Comparison of ENCODE assay signal across 10 mouse cellular contexts in genomic region chr10:78457495-78458347, GRCm38 (mm10). TPM values are rescaled to one million over a fixed set of nuclear protein-coding genes. Genes with fewer than 3 reads are reported as not detected.
A peak's percentile ranks its signal among the peaks of the same experiment; 100 is the strongest.
DNase-seq lines count a peak whose midpoint lies in the region; ATAC-seq and TF ChIP-seq lines count a peak whose summit lies in the region.
"Had no signal": no experiment of that assay in that cellular context is flagged by ENCODE, and none has a peak within 500 bp of the region (broad histone marks: within the 10 kb centered on the region; RNA-seq: fewer than 3 reads in every experiment).

No protein-coding gene starts in this region.

- no peaks in the 10 kb centered on the region for H3K36me3 ChIP-seq in forebrain, embryonic 10.5 days (replicated peaks)
- H3K36me3 ChIP-seq in forebrain, embryonic 14.5 days (ENCODE audit: control insufficient read depth, insufficient read depth, low read length): no peaks in the 10 kb centered on the region
- H3K36me3 ChIP-seq in liver, embryonic 11.5 days (ENCODE audit: control insufficient read depth, insufficient read depth, low read length): no peaks in the 10 kb centered on the region
- no peaks in the 10 kb centered on the region for H3K36me3 ChIP-seq in midbrain, postnatal 0 days (ENCODE audit: insufficient read depth, low read length)

- TF ChIP-seq CTCF in bone marrow, adult 2 months (IDR thresholded peaks at IDR 0.05; ENCODE audit: control insufficient read depth, insufficient read depth, low read length): 0 out of 2 replicates have a peak, but pooled peaks have one; percentile 3
- no peak for TF ChIP-seq CTCF in midbrain, postnatal 0 days (IDR thresholded peaks at IDR 0.05)

- WGBS in forebrain, embryonic 10.5 days: 29% methylated on average over 10 of the region's 10 CpGs
- WGBS in forebrain, embryonic 14.5 days: 29% methylated on average over 10 of the region's 10 CpGs
- 12% methylated on average over 10 of the region's 10 CpGs for WGBS in bone marrow, adult 2 months
- WGBS in liver, embryonic 11.5 days: 23% methylated on average over 10 of the region's 10 CpGs
- WGBS in midbrain, postnatal 0 days: 33% methylated on average over 9 of the region's 10 CpGs

- H3K4me1 ChIP-seq in forebrain, embryonic 10.5 days: peaks cover 37% of the 10 kb centered on the region
- no peaks in the 10 kb centered on the region for H3K4me1 ChIP-seq in forebrain, embryonic 14.5 days (ENCODE audit: control insufficient read depth, insufficient read depth, low read length)
- H3K4me1 ChIP-seq in bone marrow, adult 2 months (ENCODE audit: control insufficient read depth, insufficient read depth, low read length): peaks cover 2% of the 10 kb centered on the region; the same call in 1 of the 2 replicates
- peaks cover 9% of the 10 kb centered on the region for H3K4me1 ChIP-seq in liver, embryonic 11.5 days (replicated peaks; ENCODE audit: control insufficient read depth, insufficient read depth, low read length)
- H3K4me1 ChIP-seq in midbrain, postnatal 0 days (ENCODE audit: insufficient read depth, low read length): peaks cover 8% of the 10 kb centered on the region

- H3K9ac ChIP-seq in forebrain, embryonic 14.5 days (ENCODE audit: low read length): no peak overlapping the region
- peak overlapping the region; percentile 0; the same call in 1 of the 2 replicates for H3K9ac ChIP-seq in liver, embryonic 11.5 days (ENCODE audit: low read depth, low read length)
- H3K9ac ChIP-seq in midbrain, postnatal 0 days (replicated peaks; ENCODE audit: low read length, poor library complexity, severe bottlenecking): 0 out of 2 replicates have a peak overlapping the region, but pooled peaks have one; percentile 2

- TF ChIP-seq POLR2A in bone marrow, adult 2 months (IDR thresholded peaks at IDR 0.05; ENCODE audit: borderline replicate concordance, control insufficient read depth, low read depth, low read length): no peak

- no peak for DNase-seq in forebrain, embryonic 10.5 days (ENCODE audit: extremely low spot score, low spot score)
- DNase-seq in forebrain, embryonic 14.5 days (ENCODE audit: low spot score): no peak
- peak; percentile 70 for DNase-seq in gastrocnemius, postnatal 10 days
- peak; percentile 92 for DNase-seq in induced T-regulatory cell, adult 2 months (ENCODE audit: low read depth)
- DNase-seq in liver, embryonic 11.5 days (ENCODE audit: low spot score): peak; percentile 63
- peak; percentile 11 for DNase-seq in midbrain, postnatal 0 days (ENCODE audit: low spot score)
- peak; percentile 81 to 89 for DNase-seq in thymus, postnatal 36 days

- H3K9me3 ChIP-seq in forebrain, embryonic 10.5 days: no peaks in the 10 kb centered on the region
- no peaks in the 10 kb centered on the region for H3K9me3 ChIP-seq in forebrain, embryonic 14.5 days (replicated peaks; ENCODE audit: control insufficient read depth, low read length)
- no peaks in the 10 kb centered on the region for H3K9me3 ChIP-seq in liver, embryonic 11.5 days (ENCODE audit: control insufficient read depth, low read length)
- H3K9me3 ChIP-seq in midbrain, postnatal 0 days (ENCODE audit: low read length): no peaks in the 10 kb centered on the region

- no peaks in the 10 kb centered on the region for H3K27me3 ChIP-seq in forebrain, embryonic 10.5 days (ENCODE audit: poor library complexity, severe bottlenecking)
- no peaks in the 10 kb centered on the region for H3K27me3 ChIP-seq in forebrain, embryonic 14.5 days (replicated peaks; ENCODE audit: control insufficient read depth, insufficient read depth, low read length)
- no peaks in the 10 kb centered on the region for H3K27me3 ChIP-seq in liver, embryonic 11.5 days (replicated peaks; ENCODE audit: control insufficient read depth, insufficient read depth, low read length)
- H3K27me3 ChIP-seq in midbrain, postnatal 0 days (ENCODE audit: insufficient read depth, low read length): no peaks in the 10 kb centered on the region

- no peak for ATAC-seq in forebrain, embryonic 14.5 days
- peak; percentile 75 for ATAC-seq in liver, embryonic 11.5 days (replicated peaks; ENCODE audit: low FRiP score)
- no peak for ATAC-seq in midbrain, postnatal 0 days (ENCODE audit: low FRiP score)

- H3K4me3 ChIP-seq in forebrain, embryonic 10.5 days: peak overlapping the region; percentile 10
- no peak overlapping the region for H3K4me3 ChIP-seq in forebrain, embryonic 14.5 days (ENCODE audit: low read depth, low read length)
- peak overlapping the region; percentile 14 for H3K4me3 ChIP-seq in bone marrow, adult 2 months (replicated peaks; ENCODE audit: control insufficient read depth, low read depth, low read length)
- H3K4me3 ChIP-seq in liver, embryonic 11.5 days (ENCODE audit: low read depth, low read length): 0 out of 2 replicates have a peak overlapping the region, but pooled peaks have one; percentile 8
- H3K4me3 ChIP-seq in midbrain, postnatal 0 days (ENCODE audit: low read depth, low read length): no peak overlapping the region

- H3K4me2 ChIP-seq in forebrain, embryonic 14.5 days (ENCODE audit: low read length): no peak overlapping the region
- peak overlapping the region; percentile 44 for H3K4me2 ChIP-seq in liver, embryonic 11.5 days
- H3K4me2 ChIP-seq in midbrain, postnatal 0 days (ENCODE audit: low read depth, low read length, poor library complexity, severe bottlenecking): no peak overlapping the region

- no peak overlapping the region for H3K27ac ChIP-seq in forebrain, embryonic 10.5 days
- H3K27ac ChIP-seq in forebrain, embryonic 14.5 days (ENCODE audit: low read depth, low read length): no peak overlapping the region
- peak overlapping the region; percentile 73 for H3K27ac ChIP-seq in bone marrow, adult 2 months (ENCODE audit: control insufficient read depth, insufficient read depth, low read depth, low read length, poor library complexity)
- H3K27ac ChIP-seq in liver, embryonic 11.5 days (ENCODE audit: low read depth, low read length): no peak overlapping the region
- H3K27ac ChIP-seq in midbrain, postnatal 0 days (ENCODE audit: low read depth, low read length): 0 out of 2 replicates have a peak overlapping the region, but pooled peaks have one; percentile 38

RNA-seq across cellular contexts. Expression of gene Pdxk, which starts 7.1 kb away (rescaled TPM):
- polyA plus RNA-seq in forebrain, embryonic 10.5 days (2016; fragmentation: Nextera tagmentation; extraction: Ambion mirVana): 13.0 and 14.0 TPM in 2 replicates
- 8.1 and 9.2 TPM in 2 replicates for polyA plus RNA-seq in forebrain, embryonic 14.5 days (2014; fragmentation: Nextera tagmentation; extraction: Ambion mirVana)
- polyA plus RNA-seq in bone marrow, adult 2 months (2011; ENCODE audit: insufficient read depth, insufficient read length, low replicate concordance, missing spikeins): 2.2 and 3.3 TPM in 2 replicates
- total RNA-seq in gastrocnemius, postnatal 10 days (2021): 1 to 10 TPM; 7.1 to 8.6 TPM
- polyA plus RNA-seq in liver, embryonic 11.5 days (2014; fragmentation: Nextera tagmentation; extraction: Ambion mirVana): 10.6 and 11.3 TPM in 2 replicates
- total RNA-seq in midbrain, postnatal 0 days (2014; rRNA removed): 73.9 and 74.7 TPM in 2 replicates
- polyA plus RNA-seq in midbrain, postnatal 0 days (2015; fragmentation: Nextera tagmentation; extraction: Ambion mirVana): 52.6 and 59.3 TPM in 2 replicates

RNA-seq across cellular contexts. Expression of gene Cstb, which starts 32.3 kb away (rescaled TPM):
- 115 and 118 TPM in 2 replicates for polyA plus RNA-seq in forebrain, embryonic 10.5 days (2016; fragmentation: Nextera tagmentation; extraction: Ambion mirVana)
- 119 and 142 TPM in 2 replicates for polyA plus RNA-seq in forebrain, embryonic 14.5 days (2014; fragmentation: Nextera tagmentation; extraction: Ambion mirVana)
- polyA plus RNA-seq in bone marrow, adult 2 months (2011; ENCODE audit: insufficient read depth, insufficient read length, low replicate concordance, missing spikeins): 41.1 and 77.8 TPM in 2 replicates
- 10 to 100 TPM; 28.5 to 40.5 TPM for total RNA-seq in gastrocnemius, postnatal 10 days (2021)
- polyA plus RNA-seq in liver, embryonic 11.5 days (2014; fragmentation: Nextera tagmentation; extraction: Ambion mirVana): 134 and 148 TPM in 2 replicates
- 89.2 and 104 TPM in 2 replicates for total RNA-seq in midbrain, postnatal 0 days (2014; rRNA removed)
- 126 and 131 TPM in 2 replicates for polyA plus RNA-seq in midbrain, postnatal 0 days (2015; fragmentation: Nextera tagmentation; extraction: Ambion mirVana)

RNA-seq across cellular contexts. Expression of gene Rrp1, which starts 44.9 kb away (rescaled TPM):
- 338 and 366 TPM in 2 replicates for polyA plus RNA-seq in forebrain, embryonic 10.5 days (2016; fragmentation: Nextera tagmentation; extraction: Ambion mirVana)
- polyA plus RNA-seq in forebrain, embryonic 14.5 days (2014; fragmentation: Nextera tagmentation; extraction: Ambion mirVana): 251 and 315 TPM in 2 replicates
- 80.6 and 132 TPM in 2 replicates for polyA plus RNA-seq in bone marrow, adult 2 months (2011; ENCODE audit: insufficient read depth, insufficient read length, low replicate concordance, missing spikeins)
- 10 to 100 TPM; 82.0 to 91.3 TPM for total RNA-seq in gastrocnemius, postnatal 10 days (2021)
- polyA plus RNA-seq in liver, embryonic 11.5 days (2014; fragmentation: Nextera tagmentation; extraction: Ambion mirVana): 277 and 293 TPM in 2 replicates
- 219 and 237 TPM in 2 replicates for total RNA-seq in midbrain, postnatal 0 days (2014; rRNA removed)
- polyA plus RNA-seq in midbrain, postnatal 0 days (2015; fragmentation: Nextera tagmentation; extraction: Ambion mirVana): 439 and 462 TPM in 2 replicates

RNA-seq across cellular contexts. Expression of gene Olfr1358, which starts 59.5 kb away (rescaled TPM):
- not detected in 2 replicates for polyA plus RNA-seq in forebrain, embryonic 10.5 days (2016; fragmentation: Nextera tagmentation; extraction: Ambion mirVana)
- not detected in 2 replicates for polyA plus RNA-seq in forebrain, embryonic 14.5 days (2014; fragmentation: Nextera tagmentation; extraction: Ambion mirVana)
- polyA plus RNA-seq in bone marrow, adult 2 months (2011; ENCODE audit: insufficient read depth, insufficient read length, low replicate concordance, missing spikeins): not detected in 2 replicates
- total RNA-seq in gastrocnemius, postnatal 10 days (2021): not detected
- not detected in 2 replicates for polyA plus RNA-seq in liver, embryonic 11.5 days (2014; fragmentation: Nextera tagmentation; extraction: Ambion mirVana)
- not detected in 2 replicates for total RNA-seq in midbrain, postnatal 0 days (2014; rRNA removed)
- not detected in 2 replicates for polyA plus RNA-seq in midbrain, postnatal 0 days (2015; fragmentation: Nextera tagmentation; extraction: Ambion mirVana)
- total RNA-seq: ES-E14; left cerebral cortex, postnatal 25 days had no signal

Comparison
In these comparisons a context has a peak if more than half of its experiments do, and no peak if none do; other contexts are left out.
1. H3K4me3 ChIP-seq: peak in forebrain, embryonic 10.5 days (single experiment), bone marrow, adult 2 months (single experiment) and liver, embryonic 11.5 days (single experiment); none in forebrain, embryonic 14.5 days (single experiment) and midbrain, postnatal 0 days (single experiment).
2. DNase-seq: peak in gastrocnemius, postnatal 10 days (single experiment), induced T-regulatory cell, adult 2 months (single experiment), liver, embryonic 11.5 days (single experiment), midbrain, postnatal 0 days (single experiment) and thymus, postnatal 36 days (2 of 2); none in forebrain, embryonic 10.5 days (single experiment) and forebrain, embryonic 14.5 days (single experiment).
3. H3K27ac ChIP-seq: peak in bone marrow, adult 2 months (single experiment) and midbrain, postnatal 0 days (single experiment); none in forebrain, embryonic 10.5 days (single experiment), forebrain, embryonic 14.5 days (single experiment) and liver, embryonic 11.5 days (single experiment).